Mouse (Mus musculus) embryo, embryonic 11 days (tissue): Measurements from ENCODE around the gene Tm6sf2.

ENCODE experiments used
- DNase-seq: peaks from one replicate; pipeline ENCODE4 v3.0.0-alpha.2; 2015

The Tm6sf2 gene

DNA sequence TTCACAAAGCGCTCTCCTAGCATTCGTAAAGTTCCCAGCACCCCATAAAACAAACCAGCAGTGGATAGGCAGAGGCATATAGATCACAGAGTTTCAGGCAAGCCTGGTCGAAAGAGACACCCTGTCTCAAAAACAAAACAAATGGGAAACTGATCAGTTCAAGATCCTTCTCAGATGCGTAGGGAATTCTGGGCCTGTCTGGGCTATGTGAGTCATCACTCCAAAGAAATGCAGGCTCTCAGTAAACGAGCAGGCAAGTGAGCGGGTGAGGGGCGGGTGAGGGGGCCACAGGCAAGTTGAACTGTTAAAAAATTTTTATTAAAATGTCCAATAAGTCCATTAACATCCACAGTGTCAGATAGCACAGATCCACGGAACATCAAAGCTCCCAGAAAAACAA is 20.1 kb downstream of the Tm6sf2 start:
- DNase-seq: no peak

DNA sequence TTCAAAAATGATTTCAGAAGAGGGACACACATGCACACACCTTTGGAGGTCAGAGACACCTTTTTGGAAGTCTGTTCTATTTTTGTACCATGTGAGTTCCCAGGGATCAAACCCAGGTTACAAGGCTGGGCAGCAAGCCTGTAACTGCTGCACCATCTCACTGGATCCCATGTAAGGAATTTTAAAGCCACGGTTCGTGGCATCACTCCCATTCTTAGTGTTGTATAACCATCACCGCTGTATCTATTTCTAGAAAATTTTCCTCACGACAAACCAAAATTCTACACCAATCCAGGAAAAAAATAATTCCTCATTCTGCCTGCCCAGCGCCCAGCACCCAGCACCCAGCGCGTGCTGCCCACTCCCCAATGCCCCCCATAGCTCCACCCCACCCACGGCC is 26.6 kb downstream of the Tm6sf2 start:
- no peak for DNase-seq

DNA sequence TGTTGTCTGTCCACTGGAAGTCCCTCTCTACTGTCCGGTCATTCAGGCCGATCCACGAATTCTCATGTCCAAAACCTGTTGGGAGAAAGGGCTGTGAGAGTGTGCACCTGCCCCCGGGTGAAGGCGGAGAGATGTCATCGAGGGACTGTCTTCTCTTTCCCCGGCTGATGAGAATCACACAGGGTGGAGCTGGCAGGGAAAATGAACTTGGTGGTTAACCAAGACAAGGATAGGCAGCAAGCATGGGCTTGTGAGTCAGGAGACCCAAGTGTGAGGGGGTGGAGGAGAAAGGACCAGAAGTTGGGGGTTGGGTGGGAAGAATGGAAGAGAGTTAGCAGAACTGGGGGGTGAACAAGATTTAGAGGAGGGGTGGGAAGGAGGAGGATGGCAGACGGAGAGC is 27.5 kb downstream of the Tm6sf2 start:
- DNase-seq: no peak

DNA sequence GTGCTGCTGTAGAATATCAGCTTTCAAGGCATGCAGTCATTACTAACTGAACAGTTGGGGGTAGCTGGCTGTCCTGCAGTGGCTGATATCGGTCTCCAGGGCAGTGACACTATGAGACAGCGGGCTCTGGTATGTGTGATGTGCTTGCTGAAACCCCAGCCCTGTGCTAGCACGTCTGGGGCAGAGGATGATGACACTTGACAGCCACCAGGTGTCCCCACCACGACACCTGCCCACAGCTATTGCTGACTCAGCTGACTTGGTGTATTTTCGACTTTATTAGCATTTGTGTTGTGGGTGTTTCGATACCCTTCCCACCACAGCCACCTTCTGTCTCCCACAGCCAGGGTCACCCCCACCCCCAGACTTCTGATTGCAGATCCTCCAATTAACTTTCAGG is 31.8 kb downstream of the Tm6sf2 start:
- DNase-seq: peak; percentile 42

DNA sequence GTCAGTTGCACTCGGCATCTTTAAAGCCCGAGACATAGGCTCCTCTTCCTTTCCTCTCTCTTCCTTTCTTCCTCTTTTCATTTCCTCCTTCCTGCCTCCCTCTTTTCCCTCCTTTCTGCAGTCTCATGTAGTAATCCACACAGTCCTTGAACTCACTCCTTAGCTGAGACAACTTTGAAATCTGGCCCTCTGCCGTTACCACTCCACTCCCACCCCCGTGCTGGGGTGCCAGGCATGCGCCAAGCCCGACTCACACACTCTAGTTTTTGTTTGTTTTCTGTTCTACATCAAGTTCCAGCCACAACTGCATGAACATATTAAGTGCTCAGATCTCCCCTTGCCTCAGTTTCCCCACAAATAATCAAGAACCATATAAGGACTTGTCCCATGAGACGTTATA is 32.2 kb downstream of the Tm6sf2 start:
- no peak for DNase-seq

DNA sequence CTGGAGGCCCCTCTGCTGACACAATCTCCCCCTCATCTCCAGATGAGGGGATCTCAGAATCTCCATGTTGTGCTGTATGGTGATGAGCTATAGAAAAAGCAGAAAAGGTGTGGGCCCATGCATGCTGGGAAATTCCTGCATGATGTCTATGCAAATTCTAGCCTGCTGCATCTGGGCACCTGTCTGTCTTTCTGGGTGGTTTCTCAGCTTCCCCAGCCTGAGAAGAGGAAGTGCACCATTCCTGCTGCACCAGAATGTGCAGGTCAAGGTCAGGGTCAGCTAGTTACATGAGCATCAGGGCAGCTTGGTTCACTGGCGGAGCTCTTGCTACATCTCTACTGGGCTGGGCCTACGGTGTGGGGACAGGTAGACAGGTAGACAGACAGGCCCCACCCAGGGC is 37.7 kb downstream of the Tm6sf2 start:
- DNase-seq: no peak

DNA sequence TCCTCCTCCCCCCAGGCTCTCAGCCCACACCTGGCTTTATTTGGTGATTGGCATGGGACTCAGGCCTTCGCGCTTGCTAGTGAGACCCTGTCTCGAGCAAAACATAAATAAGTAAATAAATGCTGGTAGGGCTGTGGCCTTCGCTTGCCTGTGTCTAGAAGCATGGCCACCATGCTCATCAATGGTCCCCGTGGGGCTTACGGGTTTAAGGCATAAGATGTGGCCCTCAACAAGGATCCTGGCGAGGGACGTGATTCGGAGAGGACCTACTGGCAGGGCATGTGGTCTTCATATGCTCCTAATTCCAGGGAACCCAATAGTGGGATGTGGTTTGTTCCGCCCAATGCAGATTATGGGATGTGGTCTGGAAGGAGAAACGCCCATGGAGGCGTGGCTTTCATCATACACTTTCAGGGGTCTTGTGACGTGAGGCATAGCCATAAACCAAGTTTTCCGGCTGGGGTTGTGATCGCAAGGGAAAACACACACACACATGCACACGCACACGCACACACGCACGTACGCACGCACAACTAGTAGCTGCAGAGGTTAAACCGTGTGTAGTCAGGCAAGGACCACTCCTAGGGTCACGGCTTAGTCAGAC is 38.6 kb downstream of the Tm6sf2 start:
- no peak for DNase-seq

DNA sequence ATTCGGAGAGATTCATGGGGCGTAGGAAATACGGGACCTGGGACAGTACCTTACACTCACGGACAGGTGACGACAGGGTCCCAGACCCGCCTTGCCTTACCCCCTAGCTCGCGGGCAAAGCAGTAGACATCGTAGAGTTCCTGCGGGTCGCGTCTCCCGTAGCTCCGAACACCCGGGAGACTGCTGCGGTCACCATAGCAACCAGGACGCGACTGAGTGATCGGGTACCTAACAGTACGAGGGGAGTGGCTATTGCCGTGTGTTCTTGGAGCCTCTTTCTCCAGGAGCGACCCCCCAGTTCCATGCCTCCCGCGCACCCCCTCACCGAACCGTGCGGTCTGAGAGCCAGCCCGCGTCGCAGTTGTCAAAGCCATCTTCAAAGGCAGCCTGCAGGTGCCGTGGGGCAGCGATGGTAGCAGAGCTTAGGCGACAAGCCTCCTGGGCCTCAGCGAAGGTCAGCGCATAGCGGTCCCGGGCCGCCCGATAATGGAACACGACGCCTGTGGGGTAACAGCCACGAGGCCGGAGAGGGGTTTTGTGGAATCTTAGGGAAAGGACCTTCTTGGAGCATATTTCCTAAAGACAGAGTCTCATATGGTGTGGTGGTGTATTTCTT is 39.8 kb downstream of the Tm6sf2 start:
- DNase-seq: peak; percentile 47

DNA sequence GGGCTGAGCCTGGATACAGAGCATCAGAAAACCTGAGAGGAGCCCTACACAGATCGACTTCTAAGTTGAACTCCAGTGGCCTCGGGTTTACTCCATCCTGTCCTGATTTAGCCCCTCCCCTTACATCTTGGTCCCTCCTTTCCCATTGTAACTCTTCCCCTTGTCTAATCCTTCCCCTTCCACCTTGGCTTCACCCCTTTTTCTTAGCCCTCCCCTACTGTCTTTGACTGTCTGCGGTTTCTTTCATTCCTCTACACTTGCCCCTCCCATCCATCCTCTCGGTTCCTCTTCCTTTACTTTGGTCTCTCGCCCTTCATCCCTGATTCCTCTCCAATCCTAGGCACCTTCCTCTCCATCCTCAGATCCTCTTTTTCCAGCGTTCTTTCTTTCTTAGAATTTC is 41.8 kb downstream of the Tm6sf2 start:
- DNase-seq: no peak

DNA sequence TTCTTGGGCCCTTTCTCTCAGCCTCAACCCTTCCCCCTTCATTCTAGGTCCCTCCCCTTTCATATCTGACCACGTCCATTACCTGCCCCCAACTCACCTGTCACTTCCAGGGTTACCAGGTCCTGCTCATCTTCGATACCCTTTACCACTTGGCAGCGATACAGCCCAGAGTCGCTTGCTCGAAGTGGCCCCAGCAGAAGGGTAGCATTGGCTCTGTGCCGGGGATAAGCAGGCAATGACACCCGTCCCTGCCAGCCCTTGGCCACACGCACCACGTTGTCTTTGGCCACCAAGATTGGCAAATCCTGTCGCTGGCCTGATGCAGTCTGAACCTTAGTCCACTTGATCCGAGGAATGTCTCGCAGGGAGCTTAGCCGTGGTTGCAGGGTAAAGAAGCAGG is 42.2 kb downstream of the Tm6sf2 start:
- no peak for DNase-seq

DNA sequence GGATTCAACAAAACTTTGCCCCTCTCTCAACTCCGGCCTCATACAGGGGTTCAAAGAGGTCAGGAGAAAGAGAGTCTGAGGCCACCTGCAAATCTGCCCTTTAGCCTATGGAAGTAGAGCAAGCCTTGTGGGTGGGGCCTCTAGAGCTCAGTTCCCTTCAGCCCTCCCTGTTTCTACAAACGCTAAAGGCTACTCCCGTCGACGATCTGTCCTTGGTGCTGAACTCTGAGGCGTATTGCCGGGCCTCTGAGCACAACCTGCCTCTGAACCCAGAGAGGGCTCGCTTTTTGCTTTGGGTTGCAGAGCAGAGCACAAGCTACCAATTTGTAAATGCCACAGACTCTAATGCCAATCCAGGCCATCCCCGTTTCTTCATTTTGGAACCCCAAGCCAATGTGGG is 44.9 kb downstream of the Tm6sf2 start:
- DNase-seq: peak; percentile 84

DNA sequence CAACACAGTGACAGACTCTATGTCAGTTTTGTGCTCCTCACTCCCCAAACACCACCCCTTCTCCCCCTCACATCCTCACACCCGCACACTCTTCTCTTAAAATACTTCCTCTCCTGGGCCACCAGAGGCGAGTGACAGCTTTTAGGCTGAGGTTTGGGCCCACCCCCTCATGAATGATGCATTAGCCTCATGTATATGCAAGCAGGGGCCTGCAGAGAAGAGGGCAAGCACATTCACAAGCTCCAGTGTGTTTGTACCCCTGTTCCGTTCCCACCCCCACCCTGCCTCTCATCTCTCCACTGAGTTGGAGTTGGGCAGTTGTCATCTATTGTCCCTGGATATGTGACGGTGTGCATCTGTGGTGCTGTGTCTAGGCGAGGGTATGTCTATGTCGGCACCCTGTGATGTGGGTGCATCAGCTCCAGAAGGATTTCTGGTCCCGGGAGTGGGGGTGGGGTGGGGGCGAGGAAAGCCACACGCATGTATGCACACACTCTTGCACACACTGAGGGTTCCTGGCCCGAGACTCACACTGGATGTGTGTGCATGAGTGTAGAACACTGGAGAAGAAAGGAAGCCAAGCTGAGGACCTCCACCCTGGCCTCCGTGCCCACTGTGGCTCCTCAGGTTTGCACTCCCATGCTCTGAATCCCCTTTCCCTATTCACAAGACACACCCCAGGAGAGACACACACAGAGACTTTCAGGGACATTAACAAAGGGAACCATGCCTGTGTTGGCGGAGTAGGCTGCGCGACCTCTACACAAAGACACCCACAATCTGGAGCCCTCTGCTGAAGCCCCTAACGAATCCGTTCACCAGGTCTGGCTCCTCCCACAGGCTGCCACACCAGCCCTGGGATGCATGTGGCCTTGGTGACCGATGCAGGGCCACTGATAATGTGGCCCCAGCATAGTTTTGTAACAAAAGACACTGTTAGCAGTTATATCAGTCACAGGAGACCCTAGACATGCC is 46.3 kb downstream of the Tm6sf2 start:
- DNase-seq: peak; percentile 78

DNA sequence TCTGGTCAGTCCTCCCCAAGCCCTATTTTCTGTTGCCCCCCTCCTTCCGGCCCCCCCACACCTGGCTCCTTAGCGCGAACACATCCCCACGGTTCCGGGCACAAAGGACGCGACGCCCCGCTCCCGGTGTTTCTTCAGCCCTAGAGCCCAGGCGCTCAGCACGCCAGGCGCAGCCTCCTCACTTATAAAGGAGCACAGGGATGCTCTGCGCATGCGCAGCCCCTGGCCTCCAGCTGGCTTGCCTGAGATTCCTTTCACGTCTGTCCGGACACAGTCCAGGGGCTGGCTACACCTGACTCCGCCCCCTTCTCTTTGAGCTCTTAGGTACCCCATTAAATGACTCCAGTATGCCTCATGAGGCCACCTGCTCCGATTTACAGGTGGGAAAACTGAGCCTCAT is 47.9 kb downstream of the Tm6sf2 start, which contains the start of gene Ncan:
Ncan (minus strand) TSS at position 207 of the 400 bp plus-strand sequence.
- peak; percentile 91 for DNase-seq

DNA sequence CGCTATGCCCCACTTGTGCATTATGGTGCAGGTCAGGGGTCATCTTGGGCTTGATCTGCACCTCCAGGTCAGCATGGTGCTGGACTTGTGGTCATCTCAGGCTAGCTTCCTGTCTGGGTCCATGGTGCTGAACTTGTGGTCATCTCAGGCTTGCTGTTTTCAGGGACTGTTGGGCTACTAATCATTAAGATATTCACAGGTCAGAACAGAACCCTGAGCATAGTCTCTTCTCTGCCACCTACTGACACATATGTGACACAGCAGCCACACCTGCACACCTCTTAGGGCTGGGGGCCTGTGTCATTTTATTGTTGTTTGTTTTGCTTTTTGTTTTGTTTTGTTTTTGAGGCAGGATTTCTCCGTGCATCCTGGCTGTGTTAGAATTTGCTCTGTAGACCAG is 50.1 kb downstream of the Tm6sf2 start:
- DNase-seq: peak; percentile 16

DNA sequence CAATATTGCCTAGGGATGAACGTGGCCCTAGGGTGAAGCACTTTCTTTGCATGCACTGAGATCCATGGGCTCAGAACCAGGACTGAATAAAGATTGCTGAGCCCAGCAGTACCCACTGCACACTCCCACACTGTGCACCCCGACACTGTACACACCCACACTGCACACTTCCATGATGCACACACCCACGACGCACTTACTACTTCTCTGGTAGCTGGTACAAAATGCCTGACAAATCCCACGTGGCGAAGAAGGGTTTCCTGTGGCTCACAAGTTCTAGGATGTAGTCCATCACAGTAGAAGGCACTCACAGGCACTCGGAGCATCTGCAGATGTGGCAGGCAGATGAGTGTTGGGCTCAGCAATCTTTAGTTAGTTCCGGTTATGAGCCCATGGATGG is 52.3 kb downstream of the Tm6sf2 start:
- no peak for DNase-seq

DNA sequence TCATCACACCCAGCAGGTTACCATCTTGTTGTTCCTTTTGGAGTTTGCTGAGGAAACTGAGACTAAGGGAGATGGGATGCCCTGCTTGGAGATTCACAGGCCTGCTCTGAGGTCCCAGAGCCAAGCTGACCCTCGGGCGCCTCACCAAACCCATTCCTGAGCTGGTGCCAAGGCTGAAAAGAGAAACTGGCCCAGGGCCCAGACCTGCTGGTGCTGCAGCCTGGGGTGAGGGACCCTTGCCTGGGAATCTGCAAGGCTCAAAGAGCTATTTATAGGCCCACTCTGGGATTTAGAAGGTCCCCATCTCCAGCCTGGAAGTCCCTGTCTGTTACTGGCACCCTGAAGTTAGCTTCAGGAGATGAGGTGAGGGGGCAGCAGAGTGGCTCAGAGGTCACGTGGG is 55.7 kb downstream of the Tm6sf2 start:
- DNase-seq: no peak

DNA sequence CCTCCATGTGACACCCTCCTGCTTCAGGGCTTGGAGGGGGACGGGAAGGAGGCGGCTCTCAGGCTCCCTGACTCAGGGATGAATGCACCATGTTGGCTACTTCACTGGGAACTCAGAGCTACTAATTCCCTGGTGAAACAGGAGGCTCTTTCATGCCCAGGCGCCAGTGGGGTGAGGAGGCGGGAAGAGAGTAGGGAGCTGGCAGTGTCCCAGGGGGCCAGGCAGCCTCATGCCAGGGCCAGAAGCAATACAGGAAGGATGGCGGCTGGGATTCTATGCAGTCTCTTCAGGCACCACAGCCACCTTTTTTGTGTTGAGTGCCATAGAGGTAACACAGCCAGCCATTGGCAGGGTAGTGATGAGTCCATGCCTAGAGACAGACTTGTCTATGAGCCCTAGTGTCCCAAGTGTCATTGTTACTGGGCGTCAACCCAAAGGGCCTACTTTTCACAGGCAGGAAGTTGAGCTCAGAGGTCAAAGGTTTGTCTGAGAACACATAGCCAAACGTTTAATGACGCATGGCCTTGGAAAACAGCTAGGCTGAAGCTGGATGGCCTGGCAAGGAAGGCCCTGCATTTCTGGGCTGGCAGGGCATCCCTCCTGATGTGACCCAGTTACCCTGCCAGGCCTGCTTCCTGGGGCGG is 56.7 kb downstream of the Tm6sf2 start:
- no peak for DNase-seq
